Mouse (Mus musculus) liver, embryonic 14.5 days (tissue): ENCODE data around the gene Hist1h4c. TPM values are rescaled to one million over a fixed set of nuclear protein-coding genes. Genes with fewer than 3 reads are reported as not detected.
A peak's percentile ranks its signal among the peaks of the same experiment; 100 is the strongest.

Source experiments
- ATAC-seq: fragments of 200-750 bp; cut with Nextera tagmentation; 2 replicates; pipeline ENCODE4 v1.8.0; 2017; ENCODE audit warnings: moderate number of reproducible peaks, mild to moderate bottlenecking, moderate library complexity; ENCODE audit not compliant: insufficient read depth
- DNase-seq, 3 experiments: peaks; one replicate each; pipeline ENCODE4 v3.0.0-alpha.2; 2012 to 2013; ENCODE audit warnings: low read depth in 3 of 3, low spot score in 3 of 3
- H3K27ac ChIP-seq: fragments of 300-500 bp; sonication (generic); 2 replicates; pipeline ENCODE4 v1.5.1; 2014; ENCODE audit warnings: moderate library complexity, mild to moderate bottlenecking, control low read depth, inconsistent platforms
- H3K27me3 ChIP-seq: fragments of 300-500 bp; sonication (generic); 2 replicates; pipeline ENCODE4 v1.6.1; 2014; ENCODE audit warnings: mild to moderate bottlenecking, low read length, moderate library complexity; ENCODE audit not compliant: control insufficient read depth, insufficient read depth
- H3K36me3 ChIP-seq: fragments of 300-500 bp; sonication (generic); replicated peaks from 2 replicates; pipeline ENCODE4 v1.6.1; 2014; ENCODE audit warnings: low read depth; ENCODE audit not compliant: control insufficient read depth, insufficient read depth
- H3K4me1 ChIP-seq, 2 experiments: fragments of 200-500 bp in 1 of 2; fragments of 300-500 bp in 1 of 2; sonication (generic) in 1 of 2; replicated peaks; 2 replicates each; pipeline ENCODE4 v1.6.1; 2012 to 2014; ENCODE audit warnings: antibody characterized with exemption in 1 of 2, inconsistent platforms in 1 of 2, low read length in 1 of 2; ENCODE audit not compliant: control insufficient read depth in 2 of 2, insufficient read depth in 2 of 2
- H3K4me2 ChIP-seq: fragments of 300-500 bp; sonication (generic); 2 replicates; pipeline ENCODE4 v1.6.1; 2014; ENCODE audit warnings: low read depth, mild to moderate bottlenecking, control low read depth, moderate library complexity
- H3K4me3 ChIP-seq, 2 experiments: fragments of 200-500 bp in 1 of 2; fragments of 300-500 bp in 1 of 2; sonication (generic) in 1 of 2; 2 replicates each; pipeline ENCODE4 v1.5.1; 2012 to 2014; ENCODE audit warnings: low read depth in 2 of 2, low read length in 2 of 2, mild to moderate bottlenecking in 2 of 2, control low read depth in 1 of 2, inconsistent platforms in 1 of 2, moderate library complexity in 1 of 2; ENCODE audit not compliant: insufficient read depth in 1 of 2
- H3K9ac ChIP-seq: fragments of 300-500 bp; sonication (generic); replicated peaks from 2 replicates; pipeline ENCODE4 v1.6.1; 2014; ENCODE audit warnings: mild to moderate bottlenecking, control low read depth, moderate library complexity
- H3K9me3 ChIP-seq: fragments of 300-500 bp; sonication (generic); 2 replicates; pipeline ENCODE4 v1.6.1; 2016; ENCODE audit warnings: low read length, mixed read lengths; ENCODE audit not compliant: control insufficient read depth
- CTCF ChIP-seq: IDR thresholded peaks from 2 replicates; pipeline ENCODE4 v1.5.1; 2016; ENCODE audit warnings: antibody characterized with exemption, low read depth, control low read depth
- EP300 ChIP-seq: IDR thresholded peaks from 2 replicates; pipeline ENCODE4 v1.6.1; 2016; ENCODE audit warnings: antibody characterized with exemption, low read depth
- WGBS: fragments of 180-500 bp; shearing (Covaris S2); extraction: QIAGEN DNeasy Blood & Tissue Kit; methylation state at CpG from one replicate; pipeline ENCODE4 v1.1.7; 2014; ENCODE audit not compliant: insufficient replicate concordance; 5-methylcytosine and 5-hydroxymethylcytosine counted together
- polyA plus RNA-seq, 2 experiments: library from polyadenylated mRNA; depleted of rRNA in 1 of 2; stranded (reverse) in 1 of 2; unstranded in 1 of 2; fragments of >200 nt; fragmentation: Nextera tagmentation in 1 of 2; extraction: Ambion mirVana in 1 of 2; gene quantifications; 2 replicates each; pipeline versions ENCODE4 v1.2.1 to v1.2.3; 2012 to 2014

The Hist1h4c gene
- polyA plus RNA-seq, 2 experiments = 6.2 to 10.1 TPM

- Histone ChIP-seq H3K4me2 (no peak overlapping the region), H3K9ac (no peak overlapping the region), H3K9me3 (no peaks in the 10 kb centered on the region), H3K4me3 (no peak overlapping the region), H3K27me3 (no peaks in the 10 kb centered on the region; the same call in 1 of the 2 replicates), H3K36me3 (no peaks in the 10 kb centered on the region), H3K27ac (no peak overlapping the region), H3K4me1 (peaks cover 0 to 2% of the 10 kb centered on the region in 2 experiments; a peak in 2 of 4 replicates)
- no peak for ATAC-seq
- TF ChIP-seq CTCF = no peak
- no peak for DNase-seq
- WGBS = 42% methylated on average over 11 of the region's 11 CpGs
These were observed 18.9 kb upstream of the Hist1h4c start for GRCm38 (mm10) chr13:23717176-23717575.

- TF ChIP-seq CTCF (no peak), EP300 (no peak)
- H3K9ac ChIP-seq = no peak overlapping the region
- H3K27ac ChIP-seq = no peak overlapping the region
- H3K4me3 ChIP-seq = no peak overlapping the region
- 26% methylated on average over 5 of the region's 5 CpGs for WGBS
- DNase-seq (no peak), ATAC-seq (no peak)
- H3K4me2 ChIP-seq = no peak overlapping the region
- no peaks in the 10 kb centered on the region for H3K9me3 ChIP-seq
- no peaks in the 10 kb centered on the region for H3K36me3 ChIP-seq
- H3K27me3 ChIP-seq = no peaks in the 10 kb centered on the region; the same call in 1 of the 2 replicates
- peaks cover 0 to 2% of the 10 kb centered on the region in 2 experiments; a peak in 2 of 4 replicates for H3K4me1 ChIP-seq
These were observed 18.2 kb upstream of the Hist1h4c start for GRCm38 (mm10) chr13:23716261-23717042.

- Histone ChIP-seq H3K9me3 (no peaks in the 10 kb centered on the region), H3K27me3 (peaks cover 6% of the 10 kb centered on the region), H3K4me1 (peaks cover 2 to 9% of the 10 kb centered on the region in 2 experiments; a peak in 2 of 4 replicates), H3K36me3 (no peaks in the 10 kb centered on the region), H3K9ac (peak within 1 kb of the TSS; percentile 71), H3K4me3 (peak within 1 kb of the TSS; percentile 45 to 51), H3K27ac (no peak within 1 kb of the TSS), H3K4me2 (peak within 1 kb of the TSS; percentile 57)
- 1% methylated on average over 17 of the region's 17 CpGs for WGBS
- TF ChIP-seq CTCF = no peak
- no peak for TF ChIP-seq EP300
- DNase-seq = no peak
- peak; percentile 28; the same call in 1 of the 2 replicates for ATAC-seq
These were observed 12.3 kb upstream of the Hist1h4c start, which contains the start of gene Hfe for GRCm38 (mm10) chr13:23710374-23711089. Gene Hfe (minus strand): TSS chr13:23710854.

- Histone ChIP-seq H3K4me1 (peaks cover 2 to 9% of the 10 kb centered on the region in 2 experiments; a peak in 2 of 4 replicates), H3K9ac (peak overlapping the region; percentile 71), H3K9me3 (no peaks in the 10 kb centered on the region), H3K4me2 (peak overlapping the region; percentile 57), H3K27me3 (peaks cover 6% of the 10 kb centered on the region), H3K4me3 (peak overlapping the region; percentile 45 to 51), H3K27ac (no peak overlapping the region), H3K36me3 (no peaks in the 10 kb centered on the region)
- no peak for DNase-seq
- no peak for TF ChIP-seq CTCF
- no peak for TF ChIP-seq EP300
- WGBS = 37% methylated on average over 14 of the region's 15 CpGs
- no peak for ATAC-seq
These were observed 11.6 kb upstream of the Hist1h4c start for GRCm38 (mm10) chr13:23709714-23710373.
